19 mouse cellular contexts compared by ENCODE assay signal in genomic region chr6:136417864-136418263, GRCm38 (mm10). TPM values are rescaled to one million over a fixed set of nuclear protein-coding genes. Genes with fewer than 3 reads are reported as not detected.
DNase-seq lines count a peak whose midpoint lies in the region; ATAC-seq and TF ChIP-seq lines count a peak whose summit lies in the region.
"Had no signal": no experiment of that assay in that cellular context is flagged by ENCODE, and none has a peak within 500 bp of the region (broad histone marks: within the 10 kb centered on the region; RNA-seq: fewer than 3 reads in every experiment).

No protein-coding gene starts in this region.

- H3K9ac ChIP-seq in heart, embryonic 11.5 days (ENCODE audit: low read depth, low read length): no peak overlapping the region
- no peak overlapping the region for H3K9ac ChIP-seq in lung, embryonic 14.5 days
- H3K9ac ChIP-seq: embryonic facial prominence, embryonic 13.5 days had no signal

- H3K4me2 ChIP-seq in heart, embryonic 11.5 days: peak overlapping the region; percentile 36; the same call in 1 of the 2 replicates
- no peak overlapping the region for H3K4me2 ChIP-seq in lung, embryonic 14.5 days
- H3K4me2 ChIP-seq: embryonic facial prominence, embryonic 13.5 days had no signal

- no peak for TF ChIP-seq CTCF in lung, embryonic 14.5 days (IDR thresholded peaks at IDR 0.05; ENCODE audit: low read depth)
- TF ChIP-seq CTCF in cerebellum, adult 2 months (IDR thresholded peaks at IDR 0.05; ENCODE audit: borderline replicate concordance, insufficient read depth, low read depth, low read length): no peak

- DNase-seq in heart, adult 18-20 months: no peak
- peak; percentile 56 for DNase-seq in lung, embryonic 14.5 days
- no peak for DNase-seq in lung, postnatal 4 days
- peak; percentile 52 for DNase-seq in ZHBTc4 (ENCODE audit: low read depth, low spot score)
- peak; percentile 55 for DNase-seq in lung, postnatal 10 days
- DNase-seq in embryo, embryonic 11 days: no peak
- no peak for DNase-seq in cerebellum, adult 2 months
- DNase-seq: adrenal gland, postnatal 36 days; cerebellum, adult 18-20 months; thymus, adult 18-20 months had no signal

- no peaks in the 10 kb centered on the region for H3K36me3 ChIP-seq in heart, embryonic 11.5 days (ENCODE audit: control insufficient read depth, insufficient read depth, low read length)
- H3K36me3 ChIP-seq in lung, embryonic 14.5 days (ENCODE audit: insufficient read depth): no peaks in the 10 kb centered on the region
- H3K36me3 ChIP-seq: embryonic facial prominence, embryonic 13.5 days had no signal

- H3K27ac ChIP-seq in heart, embryonic 11.5 days (ENCODE audit: low read depth, low read length): no peak overlapping the region
- H3K27ac ChIP-seq in lung, embryonic 14.5 days (ENCODE audit: low read depth): no peak overlapping the region
- no peak overlapping the region for H3K27ac ChIP-seq in cerebellum, adult 2 months (ENCODE audit: insufficient read depth, low read length)
- H3K27ac ChIP-seq: embryonic facial prominence, embryonic 13.5 days had no signal

- no peak for TF ChIP-seq POLR2A in cerebellum, adult 2 months (IDR thresholded peaks at IDR 0.05; ENCODE audit: borderline replicate concordance, insufficient read depth, low read length)

- no peak overlapping the region for H3K4me3 ChIP-seq in heart, embryonic 11.5 days (ENCODE audit: low read depth, low read length)
- no peak overlapping the region for H3K4me3 ChIP-seq in lung, embryonic 14.5 days (ENCODE audit: low read depth, low read length)
- H3K4me3 ChIP-seq in cerebellum, adult 2 months (replicated peaks; ENCODE audit: insufficient read depth, low read depth, low read length): no peak overlapping the region
- H3K4me3 ChIP-seq: embryonic facial prominence, embryonic 13.5 days had no signal

- H3K9me3 ChIP-seq in heart, embryonic 11.5 days (replicated peaks; ENCODE audit: control insufficient read depth, low read length): no peaks in the 10 kb centered on the region
- H3K9me3 ChIP-seq in lung, embryonic 14.5 days (ENCODE audit: low read depth, low read length): no peaks in the 10 kb centered on the region
- H3K9me3 ChIP-seq: embryonic facial prominence, embryonic 13.5 days had no signal

- H3K27me3 ChIP-seq in heart, embryonic 11.5 days (ENCODE audit: control insufficient read depth, insufficient read depth, low read length): no peaks in the 10 kb centered on the region
- H3K27me3 ChIP-seq in lung, embryonic 14.5 days (ENCODE audit: insufficient read depth, low read length): no peaks in the 10 kb centered on the region
- no peaks in the 10 kb centered on the region for H3K27me3 ChIP-seq in cerebellum, adult 2 months (ENCODE audit: control insufficient read depth, insufficient read depth, low read length)
- H3K27me3 ChIP-seq: embryonic facial prominence, embryonic 13.5 days had no signal

- no peak for ATAC-seq in heart, embryonic 11.5 days (replicated peaks; ENCODE audit: insufficient number of reproducible peaks, low FRiP score, low TSS enrichment)
- ATAC-seq in lung, embryonic 14.5 days (ENCODE audit: insufficient read depth): peak; percentile 48; the same call in 1 of the 2 replicates
- ATAC-seq: forebrain, embryonic 16.5 days had no signal

- 61% methylated on average over 5 of the region's 5 CpGs for WGBS in heart, embryonic 11.5 days (ENCODE audit: insufficient replicate concordance)
- 63% methylated on average over 5 of the region's 5 CpGs for WGBS in lung, embryonic 14.5 days
- WGBS in cerebellum, adult 2 months: 66% methylated on average over 5 of the region's 5 CpGs

- H3K4me1 ChIP-seq in heart, embryonic 11.5 days (ENCODE audit: control insufficient read depth, insufficient read depth, low read length): peaks cover 9% of the 10 kb centered on the region
- no peaks in the 10 kb centered on the region for H3K4me1 ChIP-seq in lung, embryonic 14.5 days (ENCODE audit: insufficient read depth)
- no peaks in the 10 kb centered on the region for H3K4me1 ChIP-seq in cerebellum, adult 2 months (ENCODE audit: control insufficient read depth, insufficient read depth, low read length)
- H3K4me1 ChIP-seq: embryonic facial prominence, embryonic 13.5 days had no signal

RNA-seq across cellular contexts. Expression of gene E330021D16Rik, which starts 2.5 kb away (rescaled TPM):
- not detected in 2 replicates for polyA plus RNA-seq in heart, embryonic 11.5 days (2014; fragmentation: Nextera tagmentation; extraction: Ambion mirVana)
- total RNA-seq in heart, adult 18-20 months (2021): not detected
- polyA plus RNA-seq in lung, embryonic 14.5 days (2014; fragmentation: Nextera tagmentation; extraction: Ambion mirVana): not detected in 2 replicates
- polyA plus RNA-seq in cerebellum, adult 2 months (2012; rRNA removed): not detected in 2 replicates
- total RNA-seq: adrenal gland, postnatal 36 days; CH12.LX; hematopoietic stem cell, adult 5-6 weeks; left cerebral cortex, postnatal 10 days; monocyte, adult 5-6 weeks had no signal
- polyA plus RNA-seq: embryonic facial prominence, embryonic 13.5 days; forebrain, embryonic 16.5 days; large intestine, adult 2 months; small intestine, adult 2 months had no signal

Comparison
In these comparisons a context has a peak if more than half of its experiments do, and no peak if none do; other contexts are left out.
1. DNase-seq: peak in lung, embryonic 14.5 days (single experiment), ZHBTc4 (single experiment) and lung, postnatal 10 days (single experiment); none in heart, adult 18-20 months (0 of 2), lung, postnatal 4 days (0 of 2), embryo, embryonic 11 days (single experiment) and cerebellum, adult 2 months (0 of 2).